Mouse (Mus musculus) hindbrain, embryonic 14.5 days (tissue): ENCODE results near the gene Ltbp2. TPM values are rescaled to one million over a fixed set of nuclear protein-coding genes. Genes with fewer than 3 reads are reported as not detected.

ENCODE experiments used
- ATAC-seq: fragments of 200-750 bp; cut with Nextera tagmentation; 2 replicates; pipeline ENCODE4 v1.8.0; 2017; ENCODE audit warnings: moderate number of reproducible peaks, mild to moderate bottlenecking, moderate TSS enrichment, moderate library complexity; ENCODE audit not compliant: low FRiP score
- DNase-seq: peaks from one replicate; pipeline ENCODE4 v3.0.0-alpha.2; 2015; ENCODE audit warnings: low spot score
- H3K27ac ChIP-seq: fragments of 300-500 bp; sonication (generic); 2 replicates; pipeline ENCODE4 v1.5.1; 2014; ENCODE audit warnings: mild to moderate bottlenecking, moderate library complexity
- H3K27me3 ChIP-seq: fragments of 300-500 bp; sonication (generic); 2 replicates; pipeline ENCODE4 v1.6.1; 2014; ENCODE audit warnings: mild to moderate bottlenecking, low read length, mixed read lengths; ENCODE audit not compliant: control insufficient read depth, insufficient read depth
- H3K36me3 ChIP-seq: fragments of 300-500 bp; sonication (generic); replicated peaks from 2 replicates; pipeline ENCODE4 v1.6.1; 2014; ENCODE audit not compliant: control insufficient read depth, insufficient read depth
- H3K4me1 ChIP-seq: fragments of 300-500 bp; sonication (generic); replicated peaks from 2 replicates; pipeline ENCODE4 v1.6.1; 2014; ENCODE audit warnings: antibody characterized with exemption, low read length, mixed read lengths; ENCODE audit not compliant: control insufficient read depth, insufficient read depth
- H3K4me2 ChIP-seq: fragments of 300-500 bp; sonication (generic); replicated peaks from 2 replicates; pipeline ENCODE4 v1.6.1; 2014; ENCODE audit warnings: mild to moderate bottlenecking, moderate library complexity
- H3K4me3 ChIP-seq: fragments of 300-500 bp; sonication (generic); replicated peaks from 2 replicates; pipeline ENCODE4 v1.5.1; 2014; ENCODE audit warnings: mild to moderate bottlenecking, low read length
- H3K9ac ChIP-seq: fragments of 300-500 bp; sonication (generic); 2 replicates; pipeline ENCODE4 v1.6.1; 2014
- H3K9me3 ChIP-seq: fragments of 300-500 bp; sonication (generic); 2 replicates; pipeline ENCODE4 v1.6.1; 2016; ENCODE audit warnings: low read length; ENCODE audit not compliant: control insufficient read depth
- WGBS: fragments of 180-500 bp; shearing (Covaris S2); extraction: QIAGEN DNeasy Blood & Tissue Kit; methylation state at CpG from one replicate; pipeline ENCODE4 v1.1.7; 2014; 5-methylcytosine and 5-hydroxymethylcytosine counted together
- polyA plus RNA-seq: library from polyadenylated mRNA; unstranded; fragments of >200 nt; fragmentation: Nextera tagmentation; extraction: Ambion mirVana; gene quantifications from 2 replicates; pipeline ENCODE4 v1.2.1, GENCODE M21; 2014

The Ltbp2 gene
- polyA plus RNA-seq, 1 experiment from 2014 or later = 0.07 TPM

DNA sequence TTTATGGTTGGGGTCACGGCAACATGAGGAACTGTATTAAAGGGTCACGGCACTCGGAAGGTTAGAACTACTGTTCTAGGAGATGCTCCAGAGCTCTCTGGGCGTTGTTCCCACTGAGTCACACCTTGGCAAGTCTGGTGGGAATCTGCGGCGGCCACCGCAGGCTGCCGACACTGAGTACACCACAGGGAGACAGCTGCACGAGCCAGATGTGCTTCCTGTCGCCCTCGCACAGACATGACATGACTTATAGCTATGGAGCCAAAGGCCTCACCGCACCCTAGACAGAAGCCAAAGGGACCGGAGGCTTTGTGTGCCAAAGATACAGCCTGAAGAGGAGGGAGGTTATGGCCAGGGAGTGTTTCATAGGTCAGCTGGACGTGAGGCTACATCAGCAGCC is 125.7 kb downstream of the Ltbp2 start:
- Histone ChIP-seq H3K27me3 (no peaks in the 10 kb centered on the region), H3K9me3 (no peaks in the 10 kb centered on the region), H3K36me3 (peaks cover 2% of the 10 kb centered on the region; the same call in 1 of the 2 replicates), H3K4me3 (no peak overlapping the region), H3K9ac (no peak overlapping the region), H3K4me1 (peaks cover 21% of the 10 kb centered on the region), H3K4me2 (no peak overlapping the region), H3K27ac (no peak overlapping the region)
- DNase-seq (no peak), ATAC-seq (no peak)
- WGBS = 65% methylated on average over 14 of the region's 14 CpGs

DNA sequence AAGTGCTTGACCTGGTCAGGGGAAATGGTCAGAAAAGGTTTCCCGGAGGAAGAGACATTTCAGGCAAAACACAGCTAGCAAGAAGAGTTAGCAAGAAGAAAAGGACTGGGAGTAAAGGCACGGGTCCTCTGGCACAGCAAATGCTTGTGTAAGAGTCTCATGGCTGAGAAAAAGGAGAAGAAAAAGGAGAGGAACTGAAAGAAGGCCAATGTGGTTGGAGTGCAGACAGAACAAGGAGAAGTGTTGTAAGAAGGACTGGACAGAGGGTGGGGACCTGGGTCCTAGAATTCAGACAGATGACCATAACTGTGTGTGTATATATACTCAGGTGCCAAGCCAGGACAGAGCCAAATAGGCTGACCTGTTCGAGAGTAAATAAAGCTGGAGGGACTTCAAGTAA is 128.2 kb downstream of the Ltbp2 start:
- Histone ChIP-seq H3K4me2 (no peak overlapping the region), H3K9me3 (no peaks in the 10 kb centered on the region), H3K36me3 (no peaks in the 10 kb centered on the region), H3K4me3 (no peak overlapping the region), H3K9ac (no peak overlapping the region), H3K27ac (no peak overlapping the region), H3K4me1 (peaks cover 16% of the 10 kb centered on the region), H3K27me3 (no peaks in the 10 kb centered on the region)
- 74% methylated on average over 3 of the region's 3 CpGs for WGBS
- no peak for ATAC-seq
- no peak for DNase-seq

- ATAC-seq = no peak
- H3K36me3 ChIP-seq = no peaks in the 10 kb centered on the region
- no peak overlapping the region for H3K9ac ChIP-seq
- WGBS = 73% methylated on average over 4 of the region's 4 CpGs
- no peaks in the 10 kb centered on the region for H3K4me1 ChIP-seq
- H3K9me3 ChIP-seq = no peaks in the 10 kb centered on the region
- H3K27me3 ChIP-seq = no peaks in the 10 kb centered on the region
- H3K4me3 ChIP-seq = no peak overlapping the region
- no peak overlapping the region for H3K4me2 ChIP-seq
- no peak for DNase-seq
- no peak overlapping the region for H3K27ac ChIP-seq
Measured at GRCm38 (mm10) chr12:84745700-84746099, 130.6 kb downstream of the Ltbp2 start.

DNA sequence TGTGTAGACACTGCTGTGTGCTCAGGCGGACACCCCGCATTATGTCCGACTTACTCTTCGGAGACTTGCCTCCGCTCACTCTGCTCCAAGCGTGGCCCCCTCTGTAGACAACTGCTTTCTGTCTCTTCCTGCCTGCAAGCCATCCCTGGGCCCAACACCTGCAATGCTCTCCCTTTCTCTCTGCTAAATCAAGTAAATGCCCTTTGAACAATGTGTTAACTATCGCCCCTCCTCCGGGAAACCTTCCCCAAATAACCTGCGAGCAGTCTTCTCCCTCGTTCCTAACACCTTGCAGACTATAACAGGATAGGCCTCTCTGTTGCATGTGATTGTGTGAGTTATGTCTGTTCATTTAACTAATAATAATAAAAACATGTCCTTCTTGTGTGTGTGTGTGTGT is 132.8 kb downstream of the Ltbp2 start:
- 87% methylated on average over 10 of the region's 10 CpGs for WGBS
- DNase-seq = no peak
- Histone ChIP-seq H3K27me3 (no peaks in the 10 kb centered on the region), H3K9ac (no peak overlapping the region), H3K4me2 (no peak overlapping the region), H3K27ac (no peak overlapping the region), H3K36me3 (no peaks in the 10 kb centered on the region), H3K4me1 (no peaks in the 10 kb centered on the region), H3K4me3 (no peak overlapping the region), H3K9me3 (no peaks in the 10 kb centered on the region)
- ATAC-seq = no peak

DNA sequence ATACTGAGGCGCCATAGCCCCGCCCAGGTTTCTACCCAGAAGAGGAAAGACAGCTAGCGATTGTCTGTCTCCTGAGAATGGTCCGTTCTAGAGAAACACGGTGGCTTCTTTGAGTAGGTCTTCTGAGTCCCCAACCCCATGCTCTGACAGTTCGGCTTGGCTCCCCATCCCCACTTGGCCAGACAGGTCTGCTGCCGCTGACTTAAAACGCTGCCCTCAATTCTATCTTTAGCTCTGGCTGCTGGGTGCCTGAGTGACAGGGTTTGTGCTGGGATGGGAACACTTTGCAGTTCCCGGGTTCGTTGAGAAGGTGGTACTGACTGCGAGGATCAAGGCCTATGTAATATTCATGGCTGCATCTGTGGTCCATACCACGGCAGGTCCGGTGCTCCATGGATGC is 143.0 kb downstream of the Ltbp2 start:
- Histone ChIP-seq H3K9me3 (no peaks in the 10 kb centered on the region), H3K36me3 (no peaks in the 10 kb centered on the region), H3K27ac (no peak overlapping the region), H3K4me3 (no peak overlapping the region), H3K4me1 (no peaks in the 10 kb centered on the region), H3K9ac (no peak overlapping the region), H3K27me3 (no peaks in the 10 kb centered on the region), H3K4me2 (no peak overlapping the region)
- no peak for ATAC-seq
- 78% methylated on average over 13 of the region's 13 CpGs for WGBS
- no peak for DNase-seq

Other genes starting within 250 kb of the Ltbp2 start
- gene Vrtn, start 235.5 kb downstream of the Ltbp2 start, polyA plus RNA-seq = not detected in 2 replicates
- 11.1 and 13.6 TPM in 2 replicates for gene Syndig1l, start 177.7 kb downstream of the Ltbp2 start, polyA plus RNA-seq
- 51.6 and 54.3 TPM in 2 replicates for gene Npc2, start 103.4 kb downstream of the Ltbp2 start, polyA plus RNA-seq
- gene Isca2, start 103.3 kb downstream of the Ltbp2 start, polyA plus RNA-seq = 127 and 132 TPM in 2 replicates
- gene Fcf1, start 94.4 kb upstream of the Ltbp2 start, polyA plus RNA-seq = 77.0 and 85.9 TPM in 2 replicates
- gene Arel1, start 94.4 kb upstream of the Ltbp2 start, polyA plus RNA-seq = 41.0 and 45.0 TPM in 2 replicates
- gene Ylpm1, start 119.8 kb upstream of the Ltbp2 start, polyA plus RNA-seq = 40.1 and 45.0 TPM in 2 replicates
- 1.9 TPM in 2 replicates for gene Prox2, start 234.2 kb upstream of the Ltbp2 start, polyA plus RNA-seq
- gene Dlst, start 234.3 kb upstream of the Ltbp2 start, polyA plus RNA-seq = 101 and 114 TPM in 2 replicates